Mouse (Mus musculus): ENCODE measurements around the gene Sept1.

The Sept1 gene

GRCm38 (mm10) chr7:127218670-127219069 is 14.3 kb downstream of the Sept1 start:
- no peak for DNase-seq (ENCODE audit: low spot score in 2 of 2)

DNA sequence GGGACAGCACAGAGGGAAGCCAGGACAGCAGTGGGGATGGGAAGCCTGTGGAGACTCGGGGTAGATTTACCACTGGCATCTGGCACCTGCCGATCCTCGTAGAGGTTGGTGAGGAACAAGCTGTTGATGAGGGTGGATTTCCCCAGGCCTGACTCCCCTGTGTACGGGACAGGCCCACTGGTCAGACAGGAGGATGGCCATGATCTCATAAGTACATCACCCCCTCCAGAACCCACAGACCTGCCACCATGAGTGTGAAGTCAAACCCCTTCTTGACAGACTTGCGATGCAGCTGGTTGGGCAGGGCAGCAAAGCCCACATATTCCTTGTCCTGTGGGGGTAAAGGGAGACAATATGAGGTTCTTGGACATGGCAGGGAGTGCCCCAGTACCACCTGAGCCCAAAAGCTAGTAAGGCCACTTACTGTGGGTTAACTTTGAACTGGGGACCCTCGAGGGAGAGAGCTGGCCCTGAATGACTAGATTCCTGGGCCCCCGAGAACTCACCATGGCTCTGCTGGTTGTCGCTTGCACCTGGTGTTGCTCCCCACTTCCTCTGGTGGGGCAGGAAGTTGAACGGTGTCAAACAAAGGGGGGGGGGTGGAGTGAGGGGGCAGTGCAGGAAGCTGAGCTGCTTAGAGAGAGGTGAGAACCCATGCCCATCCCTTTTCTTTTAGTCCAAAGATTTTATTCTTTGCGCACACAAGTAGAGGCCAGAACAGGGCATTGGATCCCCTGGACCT is 14.9 kb downstream of the Sept1 start:
- no peak for DNase-seq (ENCODE audit: low spot score in 2 of 2)

DNA sequence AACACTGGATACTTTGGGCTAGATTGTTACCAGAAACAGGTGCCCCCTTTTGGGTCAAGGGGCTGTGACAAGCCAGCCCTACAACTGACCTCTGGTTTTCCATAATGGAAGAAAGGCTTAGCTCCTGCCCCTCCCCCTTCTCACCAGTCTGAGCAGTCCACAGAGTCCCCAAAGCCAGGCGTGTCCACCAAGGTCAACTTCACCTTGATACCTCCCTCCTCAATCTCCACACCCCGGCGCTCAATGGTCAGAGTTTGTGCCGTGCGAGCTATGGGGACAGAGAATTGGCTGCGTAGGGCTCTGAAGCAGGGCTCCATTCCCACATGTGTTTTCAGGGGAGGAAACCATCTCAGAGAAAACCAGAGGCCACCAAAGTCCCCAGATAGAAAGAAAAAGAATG is 15.5 kb downstream of the Sept1 start:
- no peak for DNase-seq (ENCODE audit: low spot score in 2 of 2)

DNA sequence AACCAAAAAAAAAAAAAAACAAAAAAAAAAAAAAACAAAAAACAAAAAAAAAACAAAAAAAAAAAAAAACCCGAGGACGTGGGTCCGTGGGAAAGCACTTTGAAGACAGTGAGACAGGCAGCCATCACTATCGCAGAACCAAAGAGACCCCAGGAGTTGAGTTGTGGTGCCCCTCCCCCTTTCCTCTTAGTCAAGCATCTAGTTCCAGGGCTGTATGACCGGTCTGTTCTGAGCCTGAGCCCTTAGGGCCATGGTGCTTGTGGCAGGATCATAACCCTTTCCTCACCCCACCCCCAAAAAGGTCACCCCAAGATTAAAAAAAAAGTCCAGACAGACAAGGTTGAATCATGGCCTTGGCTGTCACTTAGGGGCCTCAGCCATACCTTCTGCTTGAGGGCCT is 16.6 kb downstream of the Sept1 start:
- no peak for DNase-seq (ENCODE audit: low spot score in 2 of 2)

DNA sequence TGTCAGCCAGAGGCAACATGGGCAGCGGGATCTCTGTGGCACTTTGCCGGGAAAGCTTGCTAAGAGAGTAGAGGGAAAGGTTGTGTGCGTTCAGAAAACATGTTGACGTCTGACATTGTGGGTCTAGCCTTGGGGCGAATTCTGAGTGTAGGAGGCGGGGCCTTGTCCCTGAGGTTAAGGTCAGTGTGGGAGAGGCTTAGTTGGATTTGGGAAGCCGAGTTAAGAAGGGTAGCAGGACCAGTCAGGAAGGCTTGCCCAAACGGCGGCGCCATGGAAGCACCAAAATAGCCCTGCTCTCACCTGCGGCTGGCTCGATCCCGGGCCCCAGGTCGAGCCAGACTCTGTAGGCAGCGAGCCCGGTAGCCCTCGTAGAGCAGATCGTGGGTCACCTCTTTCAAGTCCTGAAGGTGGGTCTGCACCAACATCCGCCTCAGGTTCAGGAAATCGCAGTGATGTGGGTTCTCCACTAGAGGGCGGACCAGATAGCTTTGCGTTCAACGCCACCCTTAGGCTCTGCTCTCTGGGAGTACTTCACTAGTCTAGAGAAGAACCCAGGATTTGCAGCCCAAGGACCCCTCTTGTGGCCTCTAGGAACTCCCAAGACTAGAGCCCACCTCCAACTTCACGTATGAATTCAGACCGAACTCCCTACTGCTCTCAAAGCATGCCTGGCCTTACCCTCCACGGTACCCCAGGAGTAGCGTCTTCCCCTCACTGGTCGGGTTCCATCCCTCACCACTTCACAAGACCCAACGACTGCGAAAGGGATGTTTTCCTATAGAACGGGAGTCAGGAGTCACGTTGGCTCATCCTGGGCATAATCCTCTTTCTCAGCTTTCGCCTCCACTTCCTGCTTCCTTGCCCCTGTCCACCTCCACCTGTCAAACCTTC is 17.7 kb downstream of the Sept1 start:
- DNase-seq (ENCODE audit: low spot score in 2 of 2) = peak in 1 of 2 experiments; percentile 49

DNA sequence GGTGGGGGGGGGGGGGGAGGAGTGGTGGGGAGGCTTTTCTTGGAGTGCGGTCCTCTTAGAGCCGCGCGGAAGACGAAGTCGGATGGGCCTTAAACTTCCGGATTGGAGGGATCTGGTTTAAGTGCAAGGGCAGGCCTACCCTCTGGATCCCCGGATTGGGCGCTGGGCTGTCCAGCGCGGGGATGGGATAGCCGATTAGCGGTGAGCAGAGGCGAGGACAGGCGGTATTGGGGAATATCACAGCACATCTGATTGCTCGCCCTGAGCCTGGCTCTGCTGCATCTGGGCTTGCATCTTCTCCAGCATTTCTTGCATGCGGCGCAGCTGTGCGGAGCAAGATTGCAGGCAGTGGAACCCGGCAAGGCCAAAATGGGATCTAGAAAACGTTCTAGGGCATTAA is 18.4 kb downstream of the Sept1 start:
- DNase-seq (ENCODE audit: low spot score in 2 of 2) = no peak

DNA sequence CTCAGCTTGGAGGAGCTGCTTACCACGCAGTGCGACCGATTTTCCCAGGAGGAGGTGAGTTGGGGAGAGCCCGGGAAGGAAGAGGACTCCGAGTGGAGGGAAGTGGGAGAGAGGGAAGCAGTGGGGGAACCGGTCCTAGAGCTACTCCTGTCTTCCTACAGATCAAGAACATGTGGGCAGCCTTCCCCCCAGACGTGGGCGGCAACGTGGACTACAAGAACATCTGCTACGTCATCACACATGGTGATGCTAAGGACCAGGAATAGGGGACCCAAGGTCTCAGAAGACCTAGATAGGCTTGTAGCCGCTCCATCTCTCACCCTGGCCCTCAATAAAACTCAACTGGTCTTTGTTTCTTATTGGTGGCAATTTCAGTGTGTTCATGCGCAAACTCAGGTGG is 19.0 kb downstream of the Sept1 start:
- DNase-seq (ENCODE audit: low spot score in 2 of 2) = no peak

GRCm38 (mm10) chr7:127213485-127213884 is 19.4 kb downstream of the Sept1 start:
- no peak for DNase-seq (ENCODE audit: low spot score in 2 of 2)

DNA sequence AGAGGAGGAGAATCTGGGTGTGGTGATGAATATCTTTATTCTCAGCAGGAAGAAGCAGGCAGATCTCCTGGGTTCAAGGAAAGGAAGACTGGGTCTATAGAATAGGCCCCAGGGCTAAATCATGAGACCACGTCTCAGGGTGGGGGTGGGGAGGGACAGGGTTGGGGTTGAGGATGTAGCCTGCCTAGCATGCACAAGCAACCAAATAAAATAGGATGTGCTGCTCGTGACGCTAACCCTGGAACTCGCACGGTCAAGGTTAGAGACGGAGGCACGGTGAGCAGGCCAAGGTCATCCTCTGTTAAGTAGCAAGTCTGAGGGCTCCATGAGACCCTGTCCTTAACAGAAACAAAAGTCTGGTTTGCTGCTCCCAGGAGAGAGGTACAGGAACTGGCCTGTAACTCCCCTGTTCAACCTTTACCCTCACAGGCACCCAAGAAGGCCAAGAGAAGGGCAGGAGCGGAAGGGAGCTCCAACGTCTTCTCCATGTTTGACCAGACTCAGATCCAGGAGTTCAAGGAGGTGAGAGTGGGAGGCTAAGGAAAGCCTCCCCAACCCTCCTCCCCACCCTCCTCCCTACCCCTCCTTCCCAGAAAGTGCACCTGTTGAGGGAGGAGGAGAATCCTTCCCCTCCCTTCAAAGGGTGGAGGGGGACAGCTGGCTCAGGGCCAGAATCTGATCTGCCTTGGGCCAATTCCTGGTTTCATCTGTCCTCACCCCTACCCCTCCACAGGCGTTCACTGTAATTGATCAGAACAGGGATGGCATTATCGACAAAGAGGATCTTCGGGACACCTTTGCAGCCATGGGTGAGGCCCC is 20.3 kb downstream of the Sept1 start:
- no peak for DNase-seq (ENCODE audit: low spot score in 2 of 2)

DNA sequence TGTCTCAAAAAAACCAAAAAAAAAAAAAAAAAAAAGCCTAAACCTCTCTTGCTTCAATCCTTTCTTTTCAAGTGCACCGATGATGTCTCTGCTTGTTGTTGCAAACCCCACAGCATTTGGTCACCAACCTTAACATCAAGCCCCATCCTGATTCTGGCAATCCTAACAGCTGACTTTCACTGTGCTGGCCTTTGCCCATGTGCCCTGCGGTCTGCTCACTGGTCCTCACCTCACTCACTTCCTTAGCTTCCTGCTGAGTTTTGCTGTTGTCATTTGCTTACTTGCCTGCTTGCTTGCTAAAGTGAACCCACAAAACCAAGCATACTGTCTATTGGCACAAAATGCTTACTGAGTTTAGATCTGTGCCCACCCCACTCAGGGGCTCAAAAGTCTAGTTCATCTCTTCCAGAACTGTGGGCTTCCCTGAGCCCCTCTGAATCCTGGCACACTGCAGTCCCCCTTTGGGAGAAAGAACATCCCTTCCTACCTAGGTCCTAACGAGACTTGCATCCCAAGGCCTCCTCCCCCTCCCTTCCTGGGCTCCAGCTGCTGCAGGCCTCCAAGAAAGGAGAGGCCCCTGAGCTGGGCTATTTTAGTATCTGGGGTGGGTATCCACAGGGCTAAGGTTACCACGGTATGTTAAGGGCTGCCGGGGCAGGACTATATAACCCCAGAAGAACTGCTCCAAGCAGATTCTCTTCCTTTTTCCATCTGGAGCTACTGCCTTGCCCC is 21.8 kb downstream of the Sept1 start:
- no peak for DNase-seq (ENCODE audit: low spot score in 2 of 2)

DNA sequence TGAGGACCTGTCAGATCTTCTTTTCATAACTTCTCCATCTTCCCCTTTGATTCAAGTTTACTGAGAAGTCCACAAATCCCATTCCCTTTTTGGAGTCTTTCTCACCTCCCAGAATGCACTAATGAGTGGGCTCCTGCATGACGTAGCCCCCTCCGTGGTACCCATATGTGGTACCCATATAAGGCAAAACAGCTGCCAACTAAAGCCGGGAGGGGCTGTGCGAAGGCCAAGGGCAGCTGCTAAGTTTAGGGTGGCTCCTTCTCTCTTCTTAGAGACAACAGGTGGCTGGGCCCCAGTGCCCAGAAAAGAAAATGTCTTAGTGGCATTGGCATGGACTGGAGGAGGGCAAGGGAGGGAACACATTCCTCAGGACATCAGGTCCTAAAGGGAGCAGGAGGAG is 22.7 kb downstream of the Sept1 start:
- no peak for DNase-seq (ENCODE audit: low spot score in 2 of 2)

GRCm38 (mm10) chr7:127209851-127210250 is 23.1 kb downstream of the Sept1 start:
- DNase-seq (ENCODE audit: low spot score in 2 of 2) = no peak

DNA sequence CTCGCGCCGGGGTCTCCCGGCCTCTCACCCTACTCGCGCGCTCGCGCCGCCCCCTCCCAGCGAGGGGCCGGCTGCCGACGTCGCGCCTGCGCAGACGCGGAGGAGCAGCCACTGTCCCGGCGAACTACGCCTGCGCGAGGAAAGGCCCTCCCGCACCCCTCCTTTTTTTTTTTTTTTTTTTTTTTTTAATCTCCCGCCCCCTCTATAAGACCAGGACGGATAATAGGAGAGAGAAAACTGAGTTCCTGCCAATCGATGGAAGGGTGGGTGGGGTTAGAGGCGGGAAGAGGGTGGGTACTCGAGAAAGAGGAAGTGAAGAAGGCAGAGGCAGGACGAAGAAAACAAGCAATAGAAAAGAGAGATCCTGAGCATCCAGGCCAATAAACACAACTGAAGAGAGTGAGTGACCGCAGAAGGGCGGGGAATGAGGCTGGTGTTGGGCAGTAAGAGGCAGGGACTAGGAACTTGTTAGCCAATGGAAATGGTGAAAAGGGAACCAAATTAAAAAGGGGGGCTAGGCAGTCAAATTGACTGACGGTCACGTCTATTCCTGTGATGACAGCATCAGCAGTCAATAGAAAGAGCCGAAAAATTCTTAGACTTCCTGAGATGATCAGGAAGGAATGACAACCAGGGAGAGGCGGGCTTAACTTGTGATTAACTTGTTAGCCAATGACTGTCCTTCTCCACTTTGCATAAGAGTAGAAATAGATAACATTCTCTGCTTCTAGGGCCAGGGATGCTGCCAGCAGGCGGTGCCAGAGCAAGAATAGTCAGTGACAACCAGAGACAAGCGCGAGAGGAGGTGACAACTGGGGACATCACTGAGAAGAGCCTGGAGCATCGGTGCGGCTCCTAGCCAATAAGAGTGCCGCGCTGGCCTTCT is 24.1 kb downstream of the Sept1 start, which contains the start of gene Mylpf:
Gene Mylpf, plus strand, starts transcription at position 338 of the 886 bp plus-strand sequence.
- DNase-seq (ENCODE audit: low spot score in 2 of 2) = peak; percentile 85 to 94

DNA sequence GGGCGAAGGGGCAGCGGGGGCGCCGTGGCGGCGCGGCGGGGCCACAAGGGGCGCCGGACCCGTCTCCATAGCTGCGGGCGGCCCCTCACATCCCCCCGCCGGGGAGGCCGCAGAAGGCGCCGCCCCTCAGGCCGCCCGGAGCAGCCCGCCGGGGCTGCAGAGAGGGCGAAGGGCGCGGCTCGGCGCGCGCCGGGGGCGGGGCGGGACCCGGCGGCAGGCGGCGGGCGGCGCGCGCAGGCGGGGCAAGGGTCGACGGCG is 24.7 kb downstream of the Sept1 start, which contains the start of gene Tbc1d10b:
Gene Tbc1d10b, minus strand, starts transcription at position 174 of the 258 bp plus-strand sequence.
- no peak for DNase-seq (ENCODE audit: low spot score in 2 of 2)

- DNase-seq (ENCODE audit: low spot score in 2 of 2) = peak in 1 of 2 experiments; percentile 42
These were observed 25.3 kb downstream of the Sept1 start for GRCm38 (mm10) chr7:127207374-127208294.

DNA sequence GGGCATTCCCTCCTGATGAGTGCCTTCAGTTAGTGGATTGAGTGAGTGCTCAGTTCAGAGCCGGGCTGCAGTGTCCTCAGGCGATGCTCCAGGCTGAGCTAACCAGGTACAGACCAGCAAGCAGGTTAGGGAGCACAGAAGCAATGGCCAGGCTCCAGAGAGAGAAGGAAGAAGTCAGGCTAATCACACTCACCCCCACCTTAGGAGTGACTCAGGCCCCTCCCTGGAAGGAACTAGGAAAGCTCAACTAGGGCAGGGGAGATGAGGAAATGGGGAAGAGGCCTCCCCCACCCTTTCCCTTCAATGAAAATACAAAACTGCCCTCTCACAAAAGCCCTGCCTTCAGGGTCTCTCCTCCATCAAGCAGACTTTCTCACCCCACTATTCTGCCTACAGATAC is 26.3 kb downstream of the Sept1 start:
- no peak for DNase-seq (ENCODE audit: low spot score in 2 of 2)

GRCm38 (mm10) chr7:127196484-127196883 is 36.4 kb downstream of the Sept1 start:
- no peak for DNase-seq (ENCODE audit: low spot score in 2 of 2)

- DNase-seq (ENCODE audit: low spot score in 2 of 2) = peak; percentile 88 to 93
These were observed 37.2 kb downstream of the Sept1 start, which contains the start of gene Cd2bp2 for GRCm38 (mm10) chr7:127195544-127196295. Gene Cd2bp2, minus strand, starts transcription at chr7:127196050.

DNA sequence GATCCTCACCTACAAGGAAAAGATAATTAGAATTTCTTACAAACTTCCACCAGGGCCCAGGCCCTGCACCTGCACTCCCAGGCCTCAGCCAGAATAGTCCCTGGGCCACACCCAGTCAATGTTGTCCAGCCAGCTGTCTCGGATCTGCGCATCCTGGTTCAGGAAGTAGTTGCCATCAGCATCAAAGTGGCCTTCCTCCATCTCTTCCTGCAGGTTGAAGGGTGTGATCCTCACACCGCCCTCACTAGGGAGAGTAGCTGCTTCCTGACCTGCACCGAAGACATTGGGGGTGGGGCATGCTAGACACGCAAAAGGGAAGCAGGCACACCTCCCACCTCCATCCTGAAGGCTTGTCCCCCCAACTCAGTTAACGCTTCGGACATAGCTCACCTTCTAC is 38.3 kb downstream of the Sept1 start:
- no peak for DNase-seq (ENCODE audit: low spot score in 2 of 2)
